Mouse (Mus musculus): Measurements from ENCODE around the gene Ncbp1. TPM values are rescaled to one million over a fixed set of nuclear protein-coding genes. Genes with fewer than 3 reads are reported as not detected.

Gene Ncbp1
- polyA plus RNA-seq, 1 experiment from 2014 or later = 98.3 TPM

DNA sequence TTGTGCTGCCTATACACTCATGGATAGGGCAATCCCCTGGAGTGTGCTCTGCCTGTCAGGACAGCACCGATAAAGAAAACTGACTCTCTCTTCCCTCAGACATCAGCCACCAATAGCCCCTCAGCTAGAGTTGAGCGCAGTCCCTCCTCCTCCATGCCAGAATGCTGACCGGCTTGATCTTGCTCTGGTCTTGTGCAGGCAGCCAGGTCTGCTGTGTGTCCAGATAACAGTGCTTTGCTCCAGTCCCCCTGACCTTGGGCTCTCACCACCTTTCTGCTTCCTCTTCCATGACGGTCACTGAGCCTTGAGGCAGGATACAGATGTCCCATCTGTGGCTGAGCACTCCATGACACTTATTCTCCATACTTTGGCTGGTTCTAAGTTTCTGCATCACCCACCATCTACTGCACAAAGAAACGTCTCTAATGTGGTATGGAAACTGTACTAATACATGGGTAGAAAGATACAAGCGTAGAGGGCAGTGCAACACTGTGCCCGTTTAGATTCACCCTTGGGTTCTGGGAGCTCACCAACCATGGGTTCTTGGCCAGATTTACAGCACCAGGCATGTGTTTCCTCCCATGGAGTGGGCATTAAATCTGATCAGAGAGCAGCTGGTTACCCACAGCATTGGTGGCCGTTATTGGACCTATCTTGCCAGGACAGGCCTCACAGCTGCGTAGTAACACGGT, 36.2 kb upstream of the Ncbp1 start:
- Histone ChIP-seq H3K4me3 (replicated peaks) (no peak overlapping the region), H3K9ac (replicated peaks) (no peak overlapping the region), H3K27me3 (no peaks in the 10 kb centered on the region), H3K27ac (no peak overlapping the region), H3K36me3 (no peaks in the 10 kb centered on the region), H3K4me1 (replicated peaks) (peaks cover 5% of the 10 kb centered on the region; the same call in 1 of the 2 replicates), H3K9me3 (no peaks in the 10 kb centered on the region), H3K4me2 (replicated peaks) (no peak overlapping the region)
- 91% methylated on average over 10 of the region's 10 CpGs for WGBS
- ATAC-seq = no peak

- Histone ChIP-seq H3K9ac (replicated peaks) (no peak overlapping the region), H3K27ac (no peak overlapping the region), H3K4me3 (replicated peaks) (no peak overlapping the region), H3K9me3 (no peaks in the 10 kb centered on the region), H3K4me1 (replicated peaks) (no peaks in the 10 kb centered on the region), H3K27me3 (no peaks in the 10 kb centered on the region), H3K36me3 (peaks cover 18% of the 10 kb centered on the region), H3K4me2 (replicated peaks) (no peak overlapping the region)
- ATAC-seq = no peak
- 94% methylated on average over 8 of the region's 8 CpGs for WGBS
Measured at GRCm38 (mm10) chr4:46110084-46110483, 28.3 kb upstream of the Ncbp1 start.

DNA sequence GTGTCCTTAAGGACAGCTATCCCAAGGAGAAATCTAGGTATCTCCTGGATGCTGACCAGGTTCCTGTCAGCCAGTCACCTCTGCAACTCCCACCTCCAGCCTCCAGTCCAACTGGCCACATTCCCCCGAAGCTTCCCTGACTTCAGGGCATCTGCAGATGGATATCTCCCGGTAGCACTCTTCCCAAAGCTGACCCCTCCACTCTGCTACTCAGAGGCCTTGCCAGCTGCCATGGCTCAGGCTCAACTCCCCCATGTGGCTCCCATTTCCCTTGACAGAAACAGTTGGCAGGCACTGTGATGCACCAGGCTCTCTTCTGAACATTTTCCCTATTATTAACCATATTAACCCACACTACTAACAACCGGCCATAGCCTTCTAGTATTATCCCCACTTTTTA, 27.1 kb upstream of the Ncbp1 start:
- H3K4me3 ChIP-seq (replicated peaks) = no peak overlapping the region
- 77% methylated on average over 3 of the region's 3 CpGs for WGBS
- no peak for ATAC-seq
- no peaks in the 10 kb centered on the region for H3K27me3 ChIP-seq
- H3K36me3 ChIP-seq = peaks cover 31% of the 10 kb centered on the region
- no peak overlapping the region for H3K9ac ChIP-seq (replicated peaks)
- H3K27ac ChIP-seq = no peak overlapping the region
- no peaks in the 10 kb centered on the region for H3K9me3 ChIP-seq
- no peak overlapping the region for H3K4me2 ChIP-seq (replicated peaks)
- no peaks in the 10 kb centered on the region for H3K4me1 ChIP-seq (replicated peaks)

- Histone ChIP-seq H3K4me2 (replicated peaks) (no peak overlapping the region), H3K4me3 (replicated peaks) (no peak overlapping the region), H3K27me3 (no peaks in the 10 kb centered on the region), H3K4me1 (replicated peaks) (no peaks in the 10 kb centered on the region), H3K36me3 (peaks cover 70% of the 10 kb centered on the region), H3K9me3 (no peaks in the 10 kb centered on the region), H3K9ac (replicated peaks) (no peak overlapping the region), H3K27ac (no peak overlapping the region)
- 79% methylated on average over 1 of the region's 1 CpGs for WGBS
- ATAC-seq = no peak
Measured at GRCm38 (mm10) chr4:46115308-46115707, 23.1 kb upstream of the Ncbp1 start.

- H3K27me3 ChIP-seq = no peaks in the 10 kb centered on the region
- H3K9ac ChIP-seq (replicated peaks) = no peak overlapping the region
- 83% methylated on average over 10 of the region's 10 CpGs for WGBS
- peaks cover 84% of the 10 kb centered on the region for H3K36me3 ChIP-seq
- H3K4me2 ChIP-seq (replicated peaks) = no peak overlapping the region
- H3K9me3 ChIP-seq = no peaks in the 10 kb centered on the region
- no peak overlapping the region for H3K4me3 ChIP-seq (replicated peaks)
- H3K27ac ChIP-seq = no peak overlapping the region
- ATAC-seq = no peak
- no peaks in the 10 kb centered on the region for H3K4me1 ChIP-seq (replicated peaks)
Measured at GRCm38 (mm10) chr4:46116544-46117175, 21.8 kb upstream of the Ncbp1 start.

GRCm38 (mm10) chr4:46117536-46117935, 20.9 kb upstream of the Ncbp1 start:
- 97% methylated on average over 4 of the region's 4 CpGs for WGBS
- H3K4me3 ChIP-seq (replicated peaks) = no peak overlapping the region

DNA sequence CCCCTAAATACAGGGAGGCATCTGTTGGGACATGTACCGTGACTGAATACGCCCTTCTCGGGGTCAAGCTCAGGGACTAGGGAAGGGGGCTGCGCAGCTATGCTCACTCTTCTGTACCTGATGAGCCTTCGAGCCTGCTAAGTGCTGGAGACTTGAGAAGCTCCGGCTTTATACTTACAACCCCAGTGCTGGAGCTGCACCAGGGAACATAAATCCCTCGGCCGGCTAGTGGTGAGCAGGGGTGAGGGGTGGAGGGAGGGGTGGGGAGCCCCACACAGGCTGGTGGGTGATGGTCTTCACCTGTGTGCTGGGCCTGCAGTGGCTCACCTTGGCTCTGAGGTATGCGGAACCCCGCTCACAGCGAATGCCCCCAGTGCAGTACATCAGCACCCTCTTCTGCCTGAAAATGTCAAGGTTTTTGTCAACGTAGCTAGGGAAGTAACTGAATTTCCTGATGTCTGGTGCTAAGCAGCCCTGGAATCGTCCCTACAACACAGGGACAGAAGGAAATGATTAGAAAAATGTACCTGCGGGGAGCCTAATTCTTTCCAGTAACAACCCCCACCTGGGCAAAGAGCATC, 18.8 kb upstream of the Ncbp1 start:
- no peak overlapping the region for H3K9ac ChIP-seq (replicated peaks)
- H3K4me3 ChIP-seq (replicated peaks) = no peak overlapping the region
- ATAC-seq = no peak
- 91% methylated on average over 14 of the region's 14 CpGs for WGBS
- H3K27me3 ChIP-seq = no peaks in the 10 kb centered on the region
- H3K4me2 ChIP-seq (replicated peaks) = no peak overlapping the region
- no peaks in the 10 kb centered on the region for H3K9me3 ChIP-seq
- H3K36me3 ChIP-seq = peaks cover 96% of the 10 kb centered on the region
- no peaks in the 10 kb centered on the region for H3K4me1 ChIP-seq (replicated peaks)
- no peak overlapping the region for H3K27ac ChIP-seq

More at GRCm38 (mm10) chr4:46117536-46117935, 20.9 kb upstream of the Ncbp1 start:
- Histone ChIP-seq H3K9me3 (no peaks in the 10 kb centered on the region), H3K4me2 (replicated peaks) (no peak overlapping the region), H3K9ac (replicated peaks) (no peak overlapping the region), H3K4me1 (replicated peaks) (no peaks in the 10 kb centered on the region), H3K27ac (no peak overlapping the region), H3K36me3 (peaks cover 92% of the 10 kb centered on the region), H3K27me3 (no peaks in the 10 kb centered on the region)
- ATAC-seq = no peak

- H3K27me3 ChIP-seq = no peaks in the 10 kb centered on the region
- H3K4me2 ChIP-seq (replicated peaks) = no peak overlapping the region
- no peak overlapping the region for H3K27ac ChIP-seq
- 92% methylated on average over 3 of the region's 3 CpGs for WGBS
- no peak for ATAC-seq
- peaks cover 97% of the 10 kb centered on the region for H3K36me3 ChIP-seq
- no peak overlapping the region for H3K4me3 ChIP-seq (replicated peaks)
- no peaks in the 10 kb centered on the region for H3K9me3 ChIP-seq
- no peak overlapping the region for H3K9ac ChIP-seq (replicated peaks)
- no peaks in the 10 kb centered on the region for H3K4me1 ChIP-seq (replicated peaks)
Measured at GRCm38 (mm10) chr4:46120767-46121166, 17.6 kb upstream of the Ncbp1 start.

DNA sequence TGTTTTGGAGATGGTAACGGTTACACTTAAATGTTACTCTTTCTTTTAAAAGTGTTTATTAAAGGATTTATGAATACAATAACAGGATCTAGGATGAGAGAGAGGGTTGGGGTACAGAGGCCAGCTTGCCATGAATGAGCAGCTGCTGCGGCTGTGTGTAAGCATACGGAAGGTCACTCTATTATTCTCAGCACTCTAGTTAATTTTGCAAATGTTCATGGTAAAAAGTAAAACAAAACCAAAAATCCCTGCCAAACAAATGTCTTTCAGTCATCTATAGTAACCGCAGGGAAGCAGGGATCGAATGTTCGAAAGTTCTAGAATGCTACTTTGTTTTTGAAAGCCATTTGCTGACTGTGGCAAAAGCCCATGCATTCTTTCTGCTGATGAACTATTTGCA, 15.1 kb upstream of the Ncbp1 start:
- Histone ChIP-seq H3K27ac (no peak overlapping the region), H3K36me3 (peaks cover 87% of the 10 kb centered on the region)
- whole genome bisulfite sequencing = 92% methylated on average over 6 of the region's 6 CpGs

GRCm38 (mm10) chr4:46126541-46126940, 11.9 kb upstream of the Ncbp1 start:
- WGBS = 44% methylated on average over 2 of the region's 2 CpGs
- Histone ChIP-seq H3K27me3 (no peaks in the 10 kb centered on the region), H3K4me2 (replicated peaks) (no peak overlapping the region), H3K27ac (no peak overlapping the region), H3K9ac (replicated peaks) (no peak overlapping the region), H3K36me3 (peaks cover 83% of the 10 kb centered on the region), H3K4me3 (replicated peaks) (no peak overlapping the region), H3K4me1 (replicated peaks) (no peaks in the 10 kb centered on the region), H3K9me3 (no peaks in the 10 kb centered on the region)
- no peak for ATAC-seq

More for the DNA sequence above, 15.1 kb upstream of the Ncbp1 start:
- no peak overlapping the region for H3K9ac ChIP-seq (replicated peaks)
- H3K4me2 ChIP-seq (replicated peaks) = no peak overlapping the region
- H3K9me3 ChIP-seq = no peaks in the 10 kb centered on the region
- ATAC-seq = no peak
- H3K4me1 ChIP-seq (replicated peaks) = no peaks in the 10 kb centered on the region
- no peak overlapping the region for H3K4me3 ChIP-seq (replicated peaks)
- no peaks in the 10 kb centered on the region for H3K27me3 ChIP-seq

DNA sequence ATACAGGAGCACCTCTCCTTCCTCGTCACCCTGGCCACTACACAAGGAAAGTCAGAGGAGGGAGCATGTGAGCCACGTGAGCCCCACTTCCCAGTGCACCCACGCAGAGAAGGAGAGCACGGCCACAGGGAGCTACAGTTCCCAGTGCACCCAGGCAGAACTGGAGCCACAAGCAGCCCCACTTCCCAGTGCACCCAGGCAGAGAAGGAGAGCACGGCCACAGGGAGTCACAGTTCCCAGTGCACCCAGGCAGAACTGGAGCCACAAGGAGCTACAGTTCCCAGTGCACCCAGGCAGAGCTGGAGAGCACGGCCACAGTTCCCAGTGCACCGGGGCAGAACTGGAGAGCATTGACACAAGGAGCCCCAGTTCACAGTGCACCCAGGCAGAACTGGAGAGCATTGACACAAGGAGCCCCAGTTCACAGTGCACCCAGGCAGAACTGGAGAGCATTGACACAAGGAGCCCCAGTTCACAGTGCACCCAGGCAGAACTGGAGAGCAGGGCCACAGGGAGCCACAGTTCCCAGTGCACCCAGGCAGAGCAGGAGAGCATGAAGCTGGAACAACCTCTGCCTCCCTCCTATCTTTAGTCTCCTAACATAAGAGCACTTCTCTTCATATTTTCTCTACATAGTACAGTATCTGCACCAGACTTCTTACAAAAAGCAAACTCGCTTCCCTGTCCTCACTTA, 9.0 kb upstream of the Ncbp1 start:
- H3K36me3 ChIP-seq = peaks cover 80% of the 10 kb centered on the region
- H3K27ac ChIP-seq = no peak overlapping the region
- H3K4me3 ChIP-seq (replicated peaks) = no peak overlapping the region
- H3K4me1 ChIP-seq (replicated peaks) = no peaks in the 10 kb centered on the region
- no peak overlapping the region for H3K4me2 ChIP-seq (replicated peaks)
- H3K27me3 ChIP-seq = no peaks in the 10 kb centered on the region
- no peak for ATAC-seq
- no peaks in the 10 kb centered on the region for H3K9me3 ChIP-seq
- 80% methylated on average over 8 of the region's 8 CpGs for WGBS
- H3K9ac ChIP-seq (replicated peaks) = no peak overlapping the region

GRCm38 (mm10) chr4:46130221-46130620, 8.2 kb upstream of the Ncbp1 start:
- Histone ChIP-seq H3K27me3 (no peaks in the 10 kb centered on the region), H3K36me3 (peaks cover 80% of the 10 kb centered on the region), H3K4me2 (replicated peaks) (no peak overlapping the region), H3K27ac (no peak overlapping the region), H3K9me3 (no peaks in the 10 kb centered on the region), H3K4me1 (replicated peaks) (no peaks in the 10 kb centered on the region), H3K4me3 (replicated peaks) (no peak overlapping the region), H3K9ac (replicated peaks) (no peak overlapping the region)
- no peak for ATAC-seq
- WGBS = 74% methylated on average over 3 of the region's 3 CpGs
